Mouse (Mus musculus) stomach, postnatal 0 days (tissue): ENCODE results near the gene Foxred2. TPM values are rescaled to one million over a fixed set of nuclear protein-coding genes. Genes with fewer than 3 reads are reported as not detected.

ENCODE experiments used
- ATAC-seq: fragments of 200-750 bp; cut with Nextera tagmentation; 2 replicates; pipeline ENCODE4 v1.8.0; 2017; ENCODE audit not compliant: low FRiP score, low TSS enrichment
- DNase-seq: peaks from one replicate; pipeline ENCODE4 v3.0.0-alpha.2; 2016; ENCODE audit warnings: low spot score
- H3K27ac ChIP-seq: fragments of 300-500 bp; sonication (generic); replicated peaks from 2 replicates; pipeline ENCODE4 v1.5.1; 2014; ENCODE audit warnings: mild to moderate bottlenecking, control low read depth
- H3K27me3 ChIP-seq: fragments of 300-500 bp; sonication (generic); 2 replicates; pipeline ENCODE4 v1.6.1; 2014; ENCODE audit warnings: low read length; ENCODE audit not compliant: control insufficient read depth, insufficient read depth
- H3K36me3 ChIP-seq: fragments of 300-500 bp; sonication (generic); 2 replicates; pipeline ENCODE4 v1.6.1; 2014; ENCODE audit warnings: low read length, mixed read lengths; ENCODE audit not compliant: control insufficient read depth, insufficient read depth
- H3K4me1 ChIP-seq: fragments of 300-500 bp; sonication (generic); replicated peaks from 2 replicates; pipeline ENCODE4 v1.6.1; 2014; ENCODE audit warnings: antibody characterized with exemption; ENCODE audit not compliant: control insufficient read depth, insufficient read depth
- H3K4me2 ChIP-seq: fragments of 300-500 bp; sonication (generic); replicated peaks from 2 replicates; pipeline ENCODE4 v1.6.1; 2014; ENCODE audit warnings: low read depth, mild to moderate bottlenecking, control low read depth, moderate library complexity
- H3K4me3 ChIP-seq: fragments of 300-500 bp; sonication (generic); 2 replicates; pipeline ENCODE4 v1.5.1; 2014; ENCODE audit warnings: low read depth, low read length, control low read depth
- H3K9ac ChIP-seq: fragments of 300-500 bp; sonication (generic); 2 replicates; pipeline ENCODE4 v1.6.1; 2014; ENCODE audit warnings: mild to moderate bottlenecking, low read length, control low read depth, mixed read lengths
- H3K9me3 ChIP-seq: fragments of 300-500 bp; sonication (generic); 2 replicates; pipeline ENCODE4 v1.6.1; 2016; ENCODE audit warnings: low read length; ENCODE audit not compliant: control insufficient read depth
- CTCF ChIP-seq: IDR thresholded peaks from 2 replicates; pipeline ENCODE4 v1.5.1; 2016; ENCODE audit warnings: antibody characterized with exemption, low read depth, mild to moderate bottlenecking, moderate library complexity
- EP300 ChIP-seq: optimal IDR thresholded peaks from 2 replicates; pipeline ENCODE3; 2016; ENCODE audit warnings: antibody characterized with exemption
- WGBS: fragments of 180-500 bp; shearing (Covaris S2); extraction: QIAGEN DNeasy Blood & Tissue Kit; methylation state at CpG from one replicate; pipeline ENCODE4 v1.1.7; 2014; 5-methylcytosine and 5-hydroxymethylcytosine counted together
- polyA plus RNA-seq: library from polyadenylated mRNA; unstranded; fragments of >200 nt; fragmentation: Nextera tagmentation; extraction: Ambion mirVana; gene quantifications from 2 replicates; pipeline ENCODE4 v1.2.1, GENCODE M21; 2015

Foxred2 gene
- polyA plus RNA-seq, 1 experiment from 2014 or later = 0.62 TPM

DNA sequence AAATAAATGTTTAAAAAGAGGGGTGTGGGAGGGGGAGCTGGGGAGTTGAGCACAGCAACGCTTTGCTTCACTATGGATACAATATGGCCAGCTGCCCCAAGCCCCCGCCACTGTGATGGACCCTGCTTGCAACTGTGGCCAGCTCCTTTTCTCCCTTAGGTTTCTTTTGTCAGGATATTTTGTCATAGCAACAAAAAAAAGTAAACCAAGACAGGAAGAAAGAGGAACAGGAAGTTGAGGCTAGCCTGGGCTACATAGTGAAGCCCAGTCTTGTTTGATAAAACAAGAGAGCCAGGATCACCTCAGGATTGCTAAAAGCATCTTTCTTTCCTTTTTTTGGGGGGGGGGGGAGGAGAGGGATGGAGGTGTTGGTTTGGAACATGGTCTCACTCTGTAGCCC is 31.3 kb downstream of the Foxred2 start:
- TF ChIP-seq EP300 (no peak), CTCF (no peak)
- H3K4me2 ChIP-seq = no peak overlapping the region
- H3K36me3 ChIP-seq = peaks cover 9% of the 10 kb centered on the region
- H3K27me3 ChIP-seq = no peaks in the 10 kb centered on the region
- peaks cover 4% of the 10 kb centered on the region; the same call in 1 of the 2 replicates for H3K4me1 ChIP-seq
- no peak overlapping the region for H3K27ac ChIP-seq
- H3K4me3 ChIP-seq = no peak overlapping the region
- DNase-seq = no peak
- no peaks in the 10 kb centered on the region for H3K9me3 ChIP-seq
- no peak for ATAC-seq
- no peak overlapping the region for H3K9ac ChIP-seq
- WGBS = 90% methylated on average over 2 of the region's 2 CpGs

DNA sequence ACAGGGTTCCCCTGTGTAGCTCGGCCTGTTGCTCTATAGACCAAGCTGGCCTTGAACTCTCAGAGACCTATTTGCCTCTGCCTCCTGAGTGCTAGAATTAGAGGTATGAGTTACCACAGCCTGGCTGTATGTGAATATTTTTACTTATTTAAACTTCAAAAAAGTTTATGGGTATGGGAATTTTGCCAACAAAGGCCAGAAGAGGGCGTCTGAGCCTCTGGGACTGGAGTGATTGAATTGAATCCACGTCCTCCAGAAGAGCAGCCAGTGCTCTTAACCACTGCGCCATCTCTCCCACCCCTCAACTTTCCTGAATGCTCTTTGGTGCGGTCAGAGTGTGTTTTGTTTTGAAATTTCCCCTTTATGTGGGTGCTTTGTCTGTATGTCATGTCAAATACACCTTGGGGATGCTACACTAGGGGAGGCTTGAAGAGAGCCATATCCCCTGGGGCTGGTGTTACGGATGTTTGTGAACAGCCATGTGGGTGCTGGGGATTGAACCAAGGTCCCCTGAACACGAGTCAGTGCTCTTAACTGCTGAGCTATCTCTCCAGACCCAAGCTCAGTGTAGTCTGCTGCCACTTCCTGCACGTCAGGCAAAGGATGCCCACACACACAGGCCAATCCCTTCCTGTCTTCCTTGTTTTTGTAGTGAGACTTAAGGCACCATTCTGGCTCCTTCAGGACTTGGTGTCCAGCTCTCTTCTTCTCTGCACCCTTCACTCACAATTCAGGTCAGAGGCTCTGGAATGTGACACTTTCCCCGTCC is 33.1 kb downstream of the Foxred2 start:
- DNase-seq (no peak), ATAC-seq (no peak)
- Histone ChIP-seq H3K27me3 (no peaks in the 10 kb centered on the region), H3K4me1 (no peaks in the 10 kb centered on the region), H3K36me3 (peaks cover 9% of the 10 kb centered on the region), H3K9me3 (no peaks in the 10 kb centered on the region), H3K4me3 (no peak overlapping the region), H3K4me2 (no peak overlapping the region), H3K9ac (no peak overlapping the region), H3K27ac (no peak overlapping the region)
- TF ChIP-seq CTCF (peak; percentile 28; the same call in 1 of the 2 replicates), EP300 (no peak)
- WGBS = 63% methylated on average over 9 of the region's 9 CpGs

GRCm38 (mm10) chr15:77922710-77923109 is 33.8 kb downstream of the Foxred2 start:
- H3K27ac ChIP-seq = no peak overlapping the region
- WGBS = 76% methylated on average over 9 of the region's 9 CpGs
- no peak overlapping the region for H3K4me2 ChIP-seq
- no peak overlapping the region for H3K9ac ChIP-seq
- H3K9me3 ChIP-seq = no peaks in the 10 kb centered on the region
- no peaks in the 10 kb centered on the region for H3K4me1 ChIP-seq
- DNase-seq = no peak
- TF ChIP-seq EP300 (no peak), CTCF (no peak)
- no peak for ATAC-seq
- no peaks in the 10 kb centered on the region for H3K27me3 ChIP-seq
- H3K36me3 ChIP-seq = peaks cover 9% of the 10 kb centered on the region
- H3K4me3 ChIP-seq = no peak overlapping the region

GRCm38 (mm10) chr15:77921636-77922035 is 34.9 kb downstream of the Foxred2 start:
- no peak for TF ChIP-seq CTCF
- TF ChIP-seq EP300 = no peak
- Histone ChIP-seq H3K9me3 (no peaks in the 10 kb centered on the region), H3K9ac (no peak overlapping the region), H3K4me3 (no peak overlapping the region), H3K4me1 (no peaks in the 10 kb centered on the region), H3K27ac (no peak overlapping the region), H3K36me3 (peaks cover 9% of the 10 kb centered on the region), H3K4me2 (no peak overlapping the region), H3K27me3 (no peaks in the 10 kb centered on the region)
- WGBS = 85% methylated on average over 6 of the region's 6 CpGs
- no peak for DNase-seq
- ATAC-seq = no peak

DNA sequence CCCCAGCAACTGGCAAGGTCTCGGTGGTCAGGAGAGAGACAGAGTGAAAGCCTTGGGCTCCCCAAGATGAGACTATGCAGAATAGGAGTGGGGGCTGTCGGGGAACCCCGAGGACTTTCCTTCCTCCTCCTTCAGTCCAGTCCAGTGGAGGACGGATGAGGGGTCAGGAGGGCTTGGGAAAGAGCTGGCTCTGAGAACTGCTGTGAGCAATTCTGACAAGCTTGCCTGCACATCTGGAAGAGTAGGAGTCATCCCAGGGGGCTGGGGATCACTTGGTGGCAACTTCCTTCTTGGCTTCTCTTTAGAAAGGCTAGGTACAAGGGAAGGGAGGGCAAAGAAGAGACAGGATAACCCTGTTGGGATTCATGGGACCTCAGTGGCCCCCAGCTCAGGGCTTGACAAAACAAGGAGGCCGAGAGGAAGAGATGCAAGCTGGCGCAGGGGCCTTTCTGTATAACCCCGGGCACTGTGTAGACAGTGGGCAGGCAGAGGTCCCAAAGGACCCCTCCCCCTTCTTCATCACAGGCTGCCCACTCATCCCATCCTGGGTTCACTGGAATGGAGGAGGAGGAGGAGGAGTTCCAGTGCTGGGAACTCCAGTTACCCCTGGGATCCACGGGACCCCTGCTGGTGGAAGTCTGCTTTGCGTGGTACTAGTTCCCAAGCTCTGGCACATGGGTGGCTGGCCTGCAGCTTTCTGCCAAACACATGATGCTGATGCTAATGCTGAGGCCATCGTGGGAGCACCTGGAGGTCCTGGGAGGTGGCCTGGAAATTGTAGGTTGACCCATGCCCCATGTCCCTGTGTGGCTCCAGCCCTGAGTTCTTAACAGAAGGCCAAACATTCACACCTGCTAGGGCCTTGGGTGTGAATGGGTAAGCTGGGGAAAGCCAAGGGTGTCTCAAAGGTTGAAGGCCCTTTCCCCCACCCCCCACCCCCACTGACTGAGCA is 35.7 kb downstream of the Foxred2 start:
- H3K36me3 ChIP-seq = peaks cover 12% of the 10 kb centered on the region
- no peaks in the 10 kb centered on the region for H3K9me3 ChIP-seq
- no peak overlapping the region for H3K4me3 ChIP-seq
- WGBS = 68% methylated on average over 10 of the region's 10 CpGs
- TF ChIP-seq CTCF (peak; percentile 64), EP300 (no peak)
- H3K4me2 ChIP-seq = no peak overlapping the region
- peak overlapping the region; percentile 13; the same call in 1 of the 2 replicates for H3K27ac ChIP-seq
- peak; percentile 27 for ATAC-seq
- no peaks in the 10 kb centered on the region for H3K4me1 ChIP-seq
- H3K9ac ChIP-seq = no peak overlapping the region
- peak; percentile 66 for DNase-seq
- H3K27me3 ChIP-seq = no peaks in the 10 kb centered on the region
